Mouse (Mus musculus): ENCODE data around the gene Map3k14.

DNA sequence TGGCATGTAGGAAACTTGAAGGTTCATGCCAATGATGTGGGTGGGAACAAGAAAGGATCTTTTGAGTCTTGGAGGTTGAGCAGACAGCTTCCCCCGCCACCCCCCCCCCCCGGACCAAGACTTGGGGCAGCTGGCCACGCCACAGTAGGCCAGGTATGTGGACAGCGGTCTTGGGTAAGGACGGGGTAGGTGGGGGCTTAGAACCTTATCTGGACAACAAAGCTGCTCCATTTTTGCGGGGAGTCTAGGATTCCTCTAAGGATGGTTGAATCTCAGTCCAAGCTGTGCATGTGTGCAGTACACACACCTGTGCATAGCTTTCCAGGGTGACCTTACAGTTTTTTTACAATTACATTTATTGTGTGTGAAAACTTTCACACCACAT, 48.8 kb downstream of the Map3k14 start:
- TF ChIP-seq CTCF (IDR thresholded peaks at IDR 0.05; ENCODE audit: low read depth, low read length) (no peak), GATA1 (IDR thresholded peaks at IDR 0.05; ENCODE audit: borderline replicate concordance, low read length) (no peak), TAL1 (conservative IDR thresholded peaks at IDR 0.05; ENCODE audit: low read depth, low read length) (no peak), POLR2AphosphoS5 (IDR thresholded peaks at IDR 0.05; ENCODE audit: insufficient replicate concordance, low read depth, low read length) (no peak)
